Mouse (Mus musculus) adrenal gland, postnatal 0 days (tissue): Measurements from ENCODE around the gene Gm20518. TPM values are rescaled to one million over a fixed set of nuclear protein-coding genes. Genes with fewer than 3 reads are reported as not detected.

Experiments
- polyA plus RNA-seq: library from polyadenylated mRNA; unstranded; fragments of >200 nt; fragmentation: Nextera tagmentation; extraction: Ambion mirVana; gene quantifications from 2 replicates; pipeline ENCODE4 v1.2.1, GENCODE M21; 2015

The Gm20518 gene
- not detected in 2 replicates for polyA plus RNA-seq

GRCm38 (mm10) chr16:17891567-17891959, at the start of gene Gm20518:
TSS of gene Gm20518 (minus strand) at chr16:17891671.

DNA sequence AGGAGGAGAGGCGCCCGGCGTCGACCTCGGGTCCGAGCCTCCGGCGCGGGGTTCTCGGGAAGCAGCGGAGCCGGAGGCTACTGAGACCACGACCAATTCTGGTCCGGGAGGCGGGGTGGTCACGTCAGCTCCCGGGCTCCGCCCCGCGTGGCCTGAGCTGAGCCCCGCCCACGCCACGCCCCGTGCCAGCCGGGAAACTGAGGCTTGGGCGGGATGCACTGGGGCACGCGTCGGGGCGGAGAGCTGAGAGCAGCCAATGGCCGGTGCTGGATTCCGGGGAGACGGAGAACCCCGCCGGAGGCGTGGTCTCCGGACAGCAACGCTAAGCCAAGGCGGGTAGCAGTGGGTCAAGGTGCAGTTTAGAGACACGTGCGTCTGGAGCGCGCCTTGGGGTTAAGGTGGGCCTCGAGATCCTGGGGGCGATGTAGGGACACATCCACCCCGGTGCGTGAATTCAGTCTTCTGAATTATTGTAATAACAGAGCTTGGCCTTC, 36.7 kb upstream of the Gm20518 start, which contains the start of gene Slc25a1:
TSS of gene Slc25a1 (minus strand) at position 133 of the 494 bp plus-strand sequence.

DNA sequence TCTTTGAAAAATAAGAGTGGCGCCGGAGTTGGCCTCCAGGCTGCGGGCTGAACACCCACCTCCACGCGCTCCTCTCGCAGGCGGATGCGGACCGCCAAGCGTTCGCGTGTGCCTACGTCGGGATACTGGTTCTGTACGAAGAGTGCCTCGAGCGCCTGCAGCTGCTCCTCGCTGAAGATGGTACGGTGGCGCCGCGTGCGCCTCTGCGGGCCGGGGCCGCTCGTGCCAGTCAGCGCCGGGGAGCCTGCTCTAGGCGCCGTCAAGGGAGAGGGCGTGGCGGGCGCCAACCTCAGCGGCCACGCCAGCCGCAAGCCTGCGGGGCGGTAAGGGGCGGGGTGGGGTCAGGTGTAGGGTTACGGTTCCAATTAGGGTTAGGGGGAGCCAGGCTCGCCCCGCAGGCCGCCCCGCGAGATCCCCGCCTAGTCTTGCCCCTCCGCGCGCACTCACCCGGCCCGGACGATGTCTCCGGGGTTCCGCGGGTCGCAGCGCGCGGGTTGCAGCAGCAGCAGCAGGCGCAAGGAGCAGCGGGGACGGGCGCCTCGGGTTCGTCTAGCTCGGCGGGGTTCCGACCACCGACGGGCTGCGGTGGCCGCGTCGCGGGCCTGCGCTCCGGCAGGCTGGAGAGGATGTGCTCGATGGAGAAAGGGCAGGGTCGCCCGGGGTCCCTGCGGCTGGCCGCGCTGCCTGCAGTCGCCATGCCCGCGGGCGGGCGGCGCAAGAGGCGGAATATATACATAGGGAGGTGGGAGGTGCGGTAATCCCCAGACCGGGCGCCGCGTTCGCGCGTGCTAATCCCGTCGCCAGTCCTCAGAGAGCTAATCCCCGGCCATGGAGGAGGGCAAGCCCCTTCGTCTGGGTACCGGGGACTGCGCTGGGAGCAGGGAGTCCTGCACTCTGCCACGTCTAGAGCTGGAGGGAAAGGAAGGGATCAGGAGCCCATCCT, 23.1 kb upstream of the Gm20518 start, which contains the start of gene Gsc2:
TSS of gene Gsc2 (minus strand) at position 753 of the 943 bp plus-strand sequence.

DNA sequence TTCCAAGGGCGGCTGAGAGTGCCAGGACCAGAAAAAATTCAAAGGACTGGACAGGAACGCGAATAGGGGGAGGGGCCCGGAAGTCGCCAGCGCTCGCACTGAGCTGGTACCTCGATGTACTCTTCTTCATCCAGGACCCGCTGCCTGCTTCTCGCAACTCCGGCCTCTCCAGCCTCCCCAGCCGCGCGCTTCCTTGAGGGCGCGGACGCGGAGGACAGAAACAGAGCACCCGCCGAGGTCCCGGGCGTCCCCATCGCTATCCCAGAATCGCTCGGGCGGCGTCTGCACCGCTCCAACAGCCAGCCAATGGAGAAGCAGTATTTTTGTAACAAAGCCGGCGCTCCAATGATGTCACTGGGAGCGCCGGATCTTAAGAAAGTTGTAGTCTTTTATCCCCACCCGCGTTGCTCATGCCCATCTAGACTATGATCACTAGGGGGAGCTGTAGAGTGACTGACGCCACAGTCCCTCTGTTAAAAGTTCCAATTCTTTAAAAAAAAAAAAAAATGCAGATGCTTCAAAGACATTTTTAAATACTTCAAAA, 19.7 kb upstream of the Gm20518 start, which contains the start of gene Ess2:
TSS of gene Ess2 (minus strand) at position 297 of the 544 bp plus-strand sequence.

DNA sequence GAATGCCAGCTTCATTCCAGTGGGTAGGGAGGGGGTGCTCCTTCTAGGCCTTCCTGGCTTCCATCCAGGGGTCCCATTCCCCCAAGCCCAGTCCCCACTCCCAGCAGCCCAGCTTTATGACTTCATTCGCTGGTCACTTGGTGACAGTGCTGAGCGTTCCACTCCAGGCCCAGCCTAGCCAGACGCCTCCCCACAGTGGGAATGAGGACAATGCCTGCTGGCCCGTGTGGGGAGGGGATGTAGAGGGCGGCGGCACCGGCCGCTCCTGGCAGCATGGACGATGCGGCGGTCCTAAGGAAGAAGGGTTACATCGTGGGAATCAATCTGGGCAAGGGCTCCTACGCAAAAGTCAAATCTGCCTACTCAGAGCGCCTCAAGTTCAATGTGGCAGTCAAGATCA, 7.0 kb upstream of the Gm20518 start, which contains the start of the genes Dgcr2 and Tssk2:
TSS of gene Dgcr2 (minus strand) at position 101 of the 400 bp plus-strand sequence.
TSS of gene Tssk2 (plus strand) at position 176 of the 400 bp plus-strand sequence.

GRCm38 (mm10) chr16:17893923-17894322, 2.5 kb upstream of the Gm20518 start, which contains the start of gene Tssk1:
TSS of gene Tssk1 (plus strand) at chr16:17894223.

GRCm38 (mm10) chr16:17838051-17838450, 53.4 kb downstream of the Gm20518 start, which contains the start of gene Car15:
TSS of gene Car15 (minus strand) at chr16:17838364.

GRCm38 (mm10) chr16:17832821-17833220, 58.6 kb downstream of the Gm20518 start, which contains the start of gene B830017H08Rik:
TSS of gene B830017H08Rik (plus strand) at chr16:17833121.

GRCm38 (mm10) chr16:17796971-17797811, 94.3 kb downstream of the Gm20518 start, which contains the start of gene Scarf2:
TSS of gene Scarf2 (plus strand) at chr16:17797282.

Other genes with a start within 250 kb of the Gm20518 start
- 11.4 and 16.4 TPM in 2 replicates for gene Ccdc74a, start 245.2 kb downstream of the Gm20518 start, polyA plus RNA-seq
- gene Med15, start 158.8 kb downstream of the Gm20518 start, polyA plus RNA-seq: 21.9 and 32.5 TPM in 2 replicates
- gene Klhl22, start 132.1 kb downstream of the Gm20518 start, polyA plus RNA-seq: 31.6 and 40.0 TPM in 2 replicates
- 18.1 and 30.6 TPM in 2 replicates for gene Scarf2, start 94.4 kb downstream of the Gm20518 start, polyA plus RNA-seq
- not detected in 2 replicates for gene B830017H08Rik, start 58.5 kb downstream of the Gm20518 start, polyA plus RNA-seq
- 0.68 and 1.5 TPM in 2 replicates for gene Car15, start 53.3 kb downstream of the Gm20518 start, polyA plus RNA-seq
- 0.04 TPM in 1 of 2 replicates, not detected in the other for gene Tssk1, start 2.6 kb upstream of the Gm20518 start, polyA plus RNA-seq
- 34.3 and 42.9 TPM in 2 replicates for gene Dgcr2, start 6.9 kb upstream of the Gm20518 start, polyA plus RNA-seq
- gene Tssk2, start 7.0 kb upstream of the Gm20518 start, polyA plus RNA-seq: not detected in 2 replicates
- gene Ess2, start 19.7 kb upstream of the Gm20518 start, polyA plus RNA-seq: 18.2 and 22.6 TPM in 2 replicates
- gene Gsc2, start 23.4 kb upstream of the Gm20518 start, polyA plus RNA-seq: not detected in 2 replicates
- gene Slc25a1, start 36.5 kb upstream of the Gm20518 start, polyA plus RNA-seq: 107 and 132 TPM in 2 replicates
- gene Vpreb2, start 88.8 kb upstream of the Gm20518 start, polyA plus RNA-seq: 0.29 TPM in 1 of 2 replicates, not detected in the other
- 105 and 116 TPM in 2 replicates for gene Dgcr6, start 161.2 kb upstream of the Gm20518 start, polyA plus RNA-seq
- 5.9 and 8.0 TPM in 2 replicates for gene Prodh, start 198.5 kb upstream of the Gm20518 start, polyA plus RNA-seq
- 1.0 and 1.9 TPM in 2 replicates for gene Rtn4r, start 236.0 kb upstream of the Gm20518 start, polyA plus RNA-seq